Mouse (Mus musculus) cerebellum, adult 11 months (tissue): Measurements from ENCODE around the gene Slc37a4.
A peak's percentile ranks its signal among the peaks of the same experiment; 100 is the strongest.
"Not testable (repeated sequence)": the region's sequence is repeated elsewhere in the genome, so short reads cannot be mapped to it uniquely, and the experiment has no call there.

ENCODE experiments used
- DNase-seq: peaks from one replicate; pipeline ENCODE4 v3.0.0; 2022

Slc37a4 gene

GRCm38 (mm10) chr9:44399114-44399794 lies 2.6 kb downstream of the Slc37a4 start:
- peak; percentile 25 for DNase-seq

- peak; percentile 13 for DNase-seq
These were observed 3.1 kb downstream of the Slc37a4 start for GRCm38 (mm10) chr9:44399795-44400114.

- no peak for DNase-seq
These were observed 4.4 kb downstream of the Slc37a4 start for GRCm38 (mm10) chr9:44401081-44401480.

- no peak for DNase-seq
These were observed 8.4 kb downstream of the Slc37a4 start for GRCm38 (mm10) chr9:44405011-44405410.

- peak; percentile 89 for DNase-seq
These were observed 10.5 kb downstream of the Slc37a4 start, which contains the start of the genes Rps25 and Trappc4 for GRCm38 (mm10) chr9:44406906-44407751. Rps25 (plus strand) TSS chr9:44407139. Trappc4 (minus strand) TSS chr9:44407600.

- DNase-seq: no peak
These were observed 11.1 kb downstream of the Slc37a4 start for GRCm38 (mm10) chr9:44407752-44408097.

GRCm38 (mm10) chr9:44408693-44409092 lies 12.0 kb downstream of the Slc37a4 start:
- DNase-seq: not testable (repeated sequence)

- no peak for DNase-seq
These were observed 14.1 kb downstream of the Slc37a4 start for GRCm38 (mm10) chr9:44410647-44411336.

GRCm38 (mm10) chr9:44411601-44412130 lies 15.0 kb downstream of the Slc37a4 start:
- DNase-seq: no peak

GRCm38 (mm10) chr9:44412306-44412705 lies 15.7 kb downstream of the Slc37a4 start:
- no peak for DNase-seq

GRCm38 (mm10) chr9:44412781-44413180 lies 16.1 kb downstream of the Slc37a4 start:
- no peak for DNase-seq

GRCm38 (mm10) chr9:44417156-44417891 lies 20.7 kb downstream of the Slc37a4 start:
- no peak for DNase-seq

GRCm38 (mm10) chr9:44417892-44418363 lies 21.3 kb downstream of the Slc37a4 start:
- DNase-seq: peak; percentile 94

- no peak for DNase-seq
These were observed 22.1 kb downstream of the Slc37a4 start, which contains the start of gene Ccdc84 for GRCm38 (mm10) chr9:44418519-44419385. Ccdc84 (minus strand) TSS chr9:44418569.

- not testable (repeated sequence) for DNase-seq
These were observed 23.1 kb downstream of the Slc37a4 start for GRCm38 (mm10) chr9:44419730-44420129.

- no peak for DNase-seq
These were observed 23.7 kb downstream of the Slc37a4 start for GRCm38 (mm10) chr9:44420280-44420898.

- no peak for DNase-seq
These were observed 26.9 kb downstream of the Slc37a4 start for GRCm38 (mm10) chr9:44423576-44423975.

- no peak for DNase-seq
These were observed 36.0 kb downstream of the Slc37a4 start for GRCm38 (mm10) chr9:44432577-44433185.

- no peak for DNase-seq
These were observed 39.1 kb downstream of the Slc37a4 start for GRCm38 (mm10) chr9:44435747-44436146.

- no peak for DNase-seq
These were observed 44.3 kb downstream of the Slc37a4 start, which contains the start of gene Foxr1 for GRCm38 (mm10) chr9:44440961-44441360. Foxr1 (minus strand) TSS chr9:44441136.
